In the genomic region with DNA sequence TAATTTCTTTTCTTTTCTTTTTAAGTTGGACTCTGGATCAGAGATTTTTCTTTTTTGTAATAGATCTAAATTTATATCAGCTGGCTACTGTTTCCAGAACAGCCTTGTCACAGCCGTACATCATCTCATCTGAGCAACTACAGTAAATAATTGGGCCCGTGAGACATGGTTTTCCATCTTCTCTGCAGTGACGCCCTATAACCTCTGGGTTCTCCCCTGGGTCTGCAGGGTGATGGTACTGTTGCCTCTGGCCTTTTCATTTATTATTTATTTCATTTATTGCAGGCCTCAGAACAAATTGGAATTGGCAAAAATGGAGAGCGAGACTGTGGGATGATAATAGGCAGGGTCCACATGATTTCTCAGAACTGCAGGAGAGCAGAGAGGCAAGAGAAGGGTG, we compare ENCODE assay signal across 21 mouse cellular contexts.
"Had no signal": no experiment of that assay in that cellular context is flagged by ENCODE, and none has a peak within 500 bp of the region (broad histone marks: within the 10 kb centered on the region; RNA-seq: fewer than 3 reads in every experiment).

No protein-coding gene starts in this region.

- H3K4me3 ChIP-seq: limb, embryonic 10.5 days; limb, embryonic 13.5 days; liver, embryonic 12.5 days; liver, embryonic 15.5 days; lung, embryonic 15.5 days; megakaryocyte, embryonic 14.5 days; neural tube, embryonic 13.5 days had no signal

- H3K27me3 ChIP-seq: limb, embryonic 13.5 days; liver, embryonic 12.5 days; liver, embryonic 15.5 days; lung, embryonic 15.5 days; megakaryocyte, embryonic 14.5 days; neural tube, embryonic 13.5 days had no signal

- DNase-seq: kidney, adult 18-20 months; kidney, postnatal 25 days; liver; lung, adult 18-20 months; lung, postnatal 10 days; lung, postnatal 36 days; right cerebral cortex, postnatal 4 days; thymus, adult 2 months; thymus, postnatal 14 days; thymus, postnatal 4 days had no signal

- H3K9ac ChIP-seq: limb, embryonic 13.5 days; liver, embryonic 12.5 days; liver, embryonic 15.5 days; lung, embryonic 15.5 days; neural tube, embryonic 13.5 days had no signal

- H3K4me1 ChIP-seq: limb, embryonic 13.5 days; liver, embryonic 12.5 days; liver, embryonic 15.5 days; lung, embryonic 15.5 days; megakaryocyte, embryonic 14.5 days had no signal

- H3K36me3 ChIP-seq: limb, embryonic 10.5 days; limb, embryonic 13.5 days; liver, embryonic 12.5 days; liver, embryonic 15.5 days; lung, embryonic 15.5 days; neural tube, embryonic 13.5 days had no signal

- H3K9me3 ChIP-seq: limb, embryonic 10.5 days; limb, embryonic 13.5 days; liver, embryonic 12.5 days; liver, embryonic 15.5 days; lung, embryonic 15.5 days; megakaryocyte, embryonic 14.5 days; neural tube, embryonic 13.5 days had no signal

- H3K27ac ChIP-seq: kidney, postnatal 0 days; limb, embryonic 10.5 days; limb, embryonic 13.5 days; liver, embryonic 12.5 days; liver, embryonic 15.5 days; lung, embryonic 15.5 days; neural tube, embryonic 13.5 days; stomach, postnatal 0 days had no signal

- ATAC-seq: inflammation-experienced regulatory T-cells, adult 6 months; intestine, embryonic 16.5 days; liver, embryonic 12.5 days had no signal

- H3K4me2 ChIP-seq: limb, embryonic 13.5 days; liver, embryonic 12.5 days; liver, embryonic 15.5 days; lung, embryonic 15.5 days; neural tube, embryonic 13.5 days had no signal
